ENCODE assay signal across 7 mouse cellular contexts in genomic region chr4:42949676-42950051, GRCm38 (mm10). TPM values are rescaled to one million over a fixed set of nuclear protein-coding genes. Genes with fewer than 3 reads are reported as not detected.
DNase-seq lines count a peak whose midpoint lies in the region; ATAC-seq lines count a peak whose summit lies in the region.

Gene Dnajb5, plus strand, starts transcription at chr4:42949814.

- no peaks in the 10 kb centered on the region for H3K36me3 ChIP-seq in intestine, embryonic 16.5 days (ENCODE audit: control insufficient read depth, insufficient read depth, low read length)
- no peaks in the 10 kb centered on the region for H3K36me3 ChIP-seq in midbrain, embryonic 11.5 days (ENCODE audit: control insufficient read depth, insufficient read depth, low read length)

- peaks cover 6% of the 10 kb centered on the region; the same call in 1 of the 2 replicates for H3K27me3 ChIP-seq in intestine, embryonic 16.5 days (replicated peaks; ENCODE audit: control insufficient read depth, insufficient read depth, low read length)
- H3K27me3 ChIP-seq in midbrain, embryonic 11.5 days (ENCODE audit: control insufficient read depth, insufficient read depth, low read length), result no peaks in the 10 kb centered on the region

- peak within 1 kb of the TSS; percentile 89 for H3K9ac ChIP-seq in intestine, embryonic 16.5 days (ENCODE audit: low read depth, low read length)
- peak within 1 kb of the TSS; percentile 94 for H3K9ac ChIP-seq in midbrain, embryonic 11.5 days (ENCODE audit: low read length)

- peak within 1 kb of the TSS; percentile 84 for H3K4me2 ChIP-seq in intestine, embryonic 16.5 days (ENCODE audit: low read depth, low read length)
- peak within 1 kb of the TSS; percentile 93 for H3K4me2 ChIP-seq in midbrain, embryonic 11.5 days

- peak within 1 kb of the TSS; percentile 81 for H3K27ac ChIP-seq in intestine, embryonic 16.5 days (ENCODE audit: low read length)
- peak within 1 kb of the TSS; percentile 96 for H3K27ac ChIP-seq in midbrain, embryonic 11.5 days (ENCODE audit: low read depth, low read length)

- peak; percentile 96 for ATAC-seq in intestine, embryonic 16.5 days
- ATAC-seq in midbrain, embryonic 11.5 days (ENCODE audit: low FRiP score), result peak; percentile 95

- peak; percentile 99 for DNase-seq in adrenal gland, adult 8-10 months
- peak; percentile 96 for DNase-seq in embryo, embryonic 9.5 days (ENCODE audit: extremely low spot score)
- DNase-seq in gastrocnemius, postnatal 4 days (ENCODE audit: low spot score in 2 of 2), result peak; percentile 93
- peak; percentile 99 to 100 for DNase-seq in left cerebral cortex, postnatal 36 days (ENCODE audit: low spot score in 2 of 2)
- DNase-seq in midbrain, embryonic 11.5 days (ENCODE audit: low spot score, missing footprints), result peak; percentile 100
- DNase-seq in skeletal muscle tissue, adult 2 months (ENCODE audit: low read depth, low spot score), result peak; percentile 99

- peak within 1 kb of the TSS; percentile 70 for H3K4me3 ChIP-seq in intestine, embryonic 16.5 days (ENCODE audit: low read length)
- peak within 1 kb of the TSS; percentile 80 for H3K4me3 ChIP-seq in midbrain, embryonic 11.5 days (ENCODE audit: low read depth, low read length)

- under 1% methylated on average over 38 of the region's 39 CpGs for WGBS in intestine, embryonic 16.5 days
- under 1% methylated on average over 37 of the region's 39 CpGs for WGBS in midbrain, embryonic 11.5 days

- no peaks in the 10 kb centered on the region for H3K9me3 ChIP-seq in intestine, embryonic 16.5 days (ENCODE audit: control insufficient read depth, low read length)
- no peaks in the 10 kb centered on the region for H3K9me3 ChIP-seq in midbrain, embryonic 11.5 days (ENCODE audit: control insufficient read depth, low read length)

- peaks cover 22% of the 10 kb centered on the region for H3K4me1 ChIP-seq in intestine, embryonic 16.5 days (ENCODE audit: control insufficient read depth, insufficient read depth, low read length)
- peaks cover 67% of the 10 kb centered on the region for H3K4me1 ChIP-seq in midbrain, embryonic 11.5 days (ENCODE audit: control insufficient read depth, insufficient read depth, low read length)

- intact Hi-C loops in left cerebral cortex, postnatal 36 days (cut with DNase I), result loop anchor here (1.0 kb wide), 1 partner anchor 32 kb away; no protein-coding TSS in a partner anchor

RNA-seq across cellular contexts. Expression of gene Dnajb5, which starts in this region (rescaled TPM):
- total RNA-seq in adrenal gland, adult 8-10 months (2022), result 10 to 100 TPM; 12.9 to 20.5 (median 18.2) TPM
- total RNA-seq in gastrocnemius, postnatal 4 days (2021), result 10 to 100 TPM; 60.1 to 79.0 TPM
- 7.2 and 8.4 TPM in 2 replicates for polyA plus RNA-seq in intestine, embryonic 16.5 days (2015; fragmentation: Nextera tagmentation; extraction: Ambion mirVana)
- 100 to 1,000 TPM; 197 to 202 TPM for total RNA-seq in left cerebral cortex, postnatal 36 days (2021)
- 17.6 and 22.3 TPM in 2 replicates for polyA plus RNA-seq in midbrain, embryonic 11.5 days (2014; fragmentation: Nextera tagmentation; extraction: Ambion mirVana)

Comparison
In these comparisons a context has a peak if more than half of its experiments do, and no peak if none do; other contexts are left out.
1. Peak in every context shown above with its lines: DNase-seq, ATAC-seq, H3K4me3 ChIP-seq and H3K27ac ChIP-seq.